Mouse (Mus musculus) hindbrain, postnatal 0 days (tissue): ENCODE measurements around the gene Thsd7a. TPM values are rescaled to one million over a fixed set of nuclear protein-coding genes. Genes with fewer than 3 reads are reported as not detected.

ENCODE experiments used
- ATAC-seq: fragments of 200-750 bp; cut with Nextera tagmentation; 2 replicates; pipeline ENCODE4 v1.8.0; 2017; ENCODE audit warnings: mild to moderate bottlenecking, moderate TSS enrichment, moderate library complexity
- DNase-seq: peaks from one replicate; pipeline ENCODE4 v3.0.0-alpha.2; 2015; ENCODE audit warnings: low spot score
- H3K27ac ChIP-seq: fragments of 300-500 bp; sonication (generic); 2 replicates; pipeline ENCODE4 v1.5.1; 2014; ENCODE audit warnings: mild to moderate bottlenecking
- H3K27me3 ChIP-seq: fragments of 300-500 bp; sonication (generic); 2 replicates; pipeline ENCODE4 v1.6.1; 2014; ENCODE audit warnings: low read length, mixed read lengths; ENCODE audit not compliant: insufficient read depth
- H3K36me3 ChIP-seq: fragments of 300-500 bp; sonication (generic); 2 replicates; pipeline ENCODE4 v1.6.1; 2014; ENCODE audit warnings: low read length, mixed read lengths; ENCODE audit not compliant: insufficient read depth
- H3K4me1 ChIP-seq: fragments of 300-500 bp; sonication (generic); 2 replicates; pipeline ENCODE4 v1.6.1; 2014; ENCODE audit warnings: antibody characterized with exemption, low read length, mixed read lengths; ENCODE audit not compliant: insufficient read depth
- H3K4me2 ChIP-seq: fragments of 300-500 bp; sonication (generic); 2 replicates; pipeline ENCODE4 v1.6.1; 2014; ENCODE audit warnings: low read depth, mild to moderate bottlenecking, low read length, moderate library complexity, mixed read lengths
- H3K4me3 ChIP-seq: fragments of 300-500 bp; sonication (generic); 2 replicates; pipeline ENCODE4 v1.5.1; 2014; ENCODE audit warnings: low read length
- H3K9ac ChIP-seq: fragments of 300-500 bp; sonication (generic); replicated peaks from 2 replicates; pipeline ENCODE4 v1.6.1; 2014; ENCODE audit warnings: mild to moderate bottlenecking, low read length, moderate library complexity, mixed read lengths
- H3K9me3 ChIP-seq: fragments of 300-500 bp; sonication (generic); 2 replicates; pipeline ENCODE4 v1.6.1; 2016; ENCODE audit warnings: low read length, mixed read lengths
- CTCF ChIP-seq: IDR thresholded peaks from 2 replicates; pipeline ENCODE4 v1.5.1; 2016; ENCODE audit warnings: antibody characterized with exemption, control low read depth, low read depth
- WGBS: fragments of 180-500 bp; shearing (Covaris S2); extraction: QIAGEN DNeasy Blood & Tissue Kit; methylation state at CpG from one replicate; pipeline ENCODE4 v1.1.7; 2014; 5-methylcytosine and 5-hydroxymethylcytosine counted together
- polyA plus RNA-seq: library from polyadenylated mRNA; unstranded; fragments of >200 nt; fragmentation: Nextera tagmentation; extraction: Ambion mirVana; gene quantifications from 2 replicates; pipeline ENCODE4 v1.2.1, GENCODE M21; 2015
- total RNA-seq: library from RNA; depleted of rRNA; stranded (reverse); fragments of >200 nt; gene quantifications from 2 replicates; pipeline ENCODE4 v1.2.3, GENCODE M21; 2014

Gene Thsd7a
- total and polyA plus RNA-seq, 2 experiments from 2014 or later, result 16.5 to 20.8 TPM

- DNase-seq, result no peak
- no peak overlapping the region for H3K4me2 ChIP-seq
- WGBS, result 97% methylated on average over 1 of the region's 1 CpGs
- H3K9ac ChIP-seq, result no peak overlapping the region
- H3K4me3 ChIP-seq, result no peak overlapping the region
- H3K36me3 ChIP-seq, result no peaks in the 10 kb centered on the region
- ATAC-seq, result no peak
- H3K27ac ChIP-seq, result no peak overlapping the region
- H3K27me3 ChIP-seq, result no peaks in the 10 kb centered on the region
- TF ChIP-seq CTCF, result no peak
- no peaks in the 10 kb centered on the region for H3K4me1 ChIP-seq
- H3K9me3 ChIP-seq, result no peaks in the 10 kb centered on the region
Measured at GRCm38 (mm10) chr6:12493571-12493970, 255.6 kb downstream of the Thsd7a start.

- Histone ChIP-seq H3K27me3 (no peaks in the 10 kb centered on the region), H3K4me2 (no peak overlapping the region), H3K9ac (no peak overlapping the region), H3K36me3 (no peaks in the 10 kb centered on the region), H3K4me3 (no peak overlapping the region), H3K4me1 (no peaks in the 10 kb centered on the region), H3K27ac (0 out of 2 replicates have a peak overlapping the region, but pooled peaks have one; percentile 8), H3K9me3 (no peaks in the 10 kb centered on the region)
- TF ChIP-seq CTCF, result no peak
- no peak for ATAC-seq
- WGBS, result 12% methylated on average over 1 of the region's 1 CpGs
- peak; percentile 26 for DNase-seq
Measured at GRCm38 (mm10) chr6:12488882-12489281, 260.3 kb downstream of the Thsd7a start.

- H3K4me2 ChIP-seq, result no peak overlapping the region
- DNase-seq (no peak), ATAC-seq (no peak)
- H3K27me3 ChIP-seq, result no peaks in the 10 kb centered on the region
- no peak overlapping the region for H3K9ac ChIP-seq
- TF ChIP-seq CTCF, result no peak
- H3K4me1 ChIP-seq, result no peaks in the 10 kb centered on the region
- H3K36me3 ChIP-seq, result no peaks in the 10 kb centered on the region
- no peak overlapping the region for H3K4me3 ChIP-seq
- H3K27ac ChIP-seq, result no peak overlapping the region
- 74% methylated on average over 5 of the region's 5 CpGs for WGBS
- H3K9me3 ChIP-seq, result no peaks in the 10 kb centered on the region
Measured at GRCm38 (mm10) chr6:12481527-12482163, 267.6 kb downstream of the Thsd7a start.

GRCm38 (mm10) chr6:12478359-12478758 lies 270.9 kb downstream of the Thsd7a start:
- no peaks in the 10 kb centered on the region for H3K4me1 ChIP-seq
- DNase-seq (no peak), ATAC-seq (no peak)
- TF ChIP-seq CTCF, result no peak
- 86% methylated on average over 1 of the region's 1 CpGs for WGBS
- H3K27ac ChIP-seq, result no peak overlapping the region
- no peak overlapping the region for H3K4me2 ChIP-seq
- H3K36me3 ChIP-seq, result no peaks in the 10 kb centered on the region
- no peak overlapping the region for H3K4me3 ChIP-seq
- H3K9me3 ChIP-seq, result no peaks in the 10 kb centered on the region
- no peak overlapping the region for H3K9ac ChIP-seq
- no peaks in the 10 kb centered on the region for H3K27me3 ChIP-seq

- 84% methylated on average over 2 of the region's 2 CpGs for WGBS
- DNase-seq, result no peak
Measured at GRCm38 (mm10) chr6:12470935-12471334, 278.3 kb downstream of the Thsd7a start.

GRCm38 (mm10) chr6:12467339-12468124 lies 281.7 kb downstream of the Thsd7a start:
- DNase-seq (no peak), ATAC-seq (no peak)
- Histone ChIP-seq H3K36me3 (no peaks in the 10 kb centered on the region), H3K4me2 (no peak overlapping the region), H3K4me1 (no peaks in the 10 kb centered on the region), H3K9me3 (no peaks in the 10 kb centered on the region), H3K27ac (no peak overlapping the region), H3K4me3 (no peak overlapping the region), H3K9ac (no peak overlapping the region), H3K27me3 (no peaks in the 10 kb centered on the region)
- 54% methylated on average over 7 of the region's 7 CpGs for WGBS
- no peak for TF ChIP-seq CTCF

More at GRCm38 (mm10) chr6:12470935-12471334, 278.3 kb downstream of the Thsd7a start:
- no peaks in the 10 kb centered on the region for H3K9me3 ChIP-seq
- H3K9ac ChIP-seq, result no peak overlapping the region
- no peaks in the 10 kb centered on the region for H3K36me3 ChIP-seq
- no peak for TF ChIP-seq CTCF
- H3K4me1 ChIP-seq, result no peaks in the 10 kb centered on the region
- H3K4me3 ChIP-seq, result no peak overlapping the region
- H3K27me3 ChIP-seq, result no peaks in the 10 kb centered on the region
- no peak overlapping the region for H3K27ac ChIP-seq
- no peak for ATAC-seq
- no peak overlapping the region for H3K4me2 ChIP-seq

GRCm38 (mm10) chr6:12458841-12459240 lies 290.4 kb downstream of the Thsd7a start:
- 95% methylated on average over 4 of the region's 4 CpGs for WGBS

More at GRCm38 (mm10) chr6:12458841-12459240, 290.4 kb downstream of the Thsd7a start:
- Histone ChIP-seq H3K4me2 (no peak overlapping the region), H3K4me3 (no peak overlapping the region), H3K9me3 (no peaks in the 10 kb centered on the region), H3K27me3 (no peaks in the 10 kb centered on the region), H3K9ac (no peak overlapping the region), H3K4me1 (no peaks in the 10 kb centered on the region), H3K36me3 (no peaks in the 10 kb centered on the region), H3K27ac (no peak overlapping the region)
- no peak for TF ChIP-seq CTCF
- DNase-seq (no peak), ATAC-seq (no peak)
